Mouse (Mus musculus) heart, embryonic 14.5 days (tissue): ENCODE measurements around the gene Epn2. TPM values are rescaled to one million over a fixed set of nuclear protein-coding genes. Genes with fewer than 3 reads are reported as not detected.

Experiments
- ATAC-seq: fragments of 200-750 bp; cut with Nextera tagmentation; 2 replicates; pipeline ENCODE4 v1.8.0; 2017; ENCODE audit warnings: low read depth, moderate TSS enrichment; ENCODE audit not compliant: insufficient number of reproducible peaks, insufficient read depth, low FRiP score
- H3K27ac ChIP-seq, 2 experiments: fragments of 200-500 bp in 1 of 2; fragments of 300-500 bp in 1 of 2; sonication (generic) in 1 of 2; replicated peaks in 1 of 2; 2 replicates each; pipeline ENCODE4 v1.5.1; 2012 to 2014; ENCODE audit warnings: low read depth in 2 of 2, low read length in 2 of 2, control low read depth in 1 of 2, mild to moderate bottlenecking in 1 of 2, mixed read lengths in 1 of 2; ENCODE audit not compliant: control insufficient read depth in 1 of 2, insufficient read depth in 1 of 2
- H3K27me3 ChIP-seq: fragments of 300-500 bp; sonication (generic); 2 replicates; pipeline ENCODE4 v1.6.1; 2014; ENCODE audit warnings: mild to moderate bottlenecking, low read length, control low read depth; ENCODE audit not compliant: control insufficient read depth, insufficient read depth
- H3K36me3 ChIP-seq: fragments of 300-500 bp; sonication (generic); 2 replicates; pipeline ENCODE4 v1.6.1; 2014; ENCODE audit warnings: mild to moderate bottlenecking, control low read depth, low read length, mixed read lengths; ENCODE audit not compliant: control insufficient read depth, insufficient read depth
- H3K4me1 ChIP-seq, 2 experiments: fragments of 200-500 bp in 1 of 2; fragments of 300-500 bp in 1 of 2; sonication (generic) in 1 of 2; 2 replicates each; pipeline ENCODE4 v1.6.1; 2012 to 2014; ENCODE audit warnings: low read length in 2 of 2, control low read depth in 1 of 2, mixed read lengths in 1 of 2; ENCODE audit not compliant: control insufficient read depth in 2 of 2, insufficient read depth in 2 of 2
- H3K4me2 ChIP-seq: fragments of 300-500 bp; sonication (generic); 2 replicates; pipeline ENCODE4 v1.6.1; 2014; ENCODE audit warnings: mild to moderate bottlenecking, low read length
- H3K4me3 ChIP-seq, 2 experiments: fragments of 200-500 bp in 1 of 2; fragments of 300-500 bp in 1 of 2; sonication (generic) in 1 of 2; 2 replicates each; pipeline ENCODE4 v1.5.1; 2012 to 2014; ENCODE audit warnings: low read length in 2 of 2, mild to moderate bottlenecking in 2 of 2, control low read depth in 1 of 2, low read depth in 1 of 2, moderate library complexity in 1 of 2; ENCODE audit not compliant: control insufficient read depth in 1 of 2, insufficient read depth in 1 of 2
- H3K9ac ChIP-seq: fragments of 300-500 bp; sonication (generic); 2 replicates; pipeline ENCODE4 v1.6.1; 2014; ENCODE audit warnings: mild to moderate bottlenecking, low read length
- H3K9me3 ChIP-seq: fragments of 300-500 bp; sonication (generic); 2 replicates; pipeline ENCODE4 v1.6.1; 2016; ENCODE audit warnings: low read length, control low read depth; ENCODE audit not compliant: control insufficient read depth
- WGBS: fragments of 180-500 bp; shearing (Covaris S2); extraction: QIAGEN DNeasy Blood & Tissue Kit; methylation state at CpG from one replicate; pipeline ENCODE4 v1.1.7; 2014; 5-methylcytosine and 5-hydroxymethylcytosine counted together
- polyA plus RNA-seq: library from polyadenylated mRNA; unstranded; fragments of >200 nt; fragmentation: Nextera tagmentation; extraction: Ambion mirVana; gene quantifications from 2 replicates; pipeline ENCODE4 v1.2.1, GENCODE M21; 2014

Gene Epn2
- polyA plus RNA-seq, 1 experiment from 2014 or later: 23.9 TPM

GRCm38 (mm10) chr11:61470880-61471279, 108.6 kb downstream of the Epn2 start:
- Histone ChIP-seq H3K9me3 (peaks cover 4% of the 10 kb centered on the region; the same call in 1 of the 2 replicates), H3K4me3 (no peak overlapping the region), H3K27ac (no peak overlapping the region), H3K36me3 (no peaks in the 10 kb centered on the region), H3K4me2 (no peak overlapping the region), H3K27me3 (no peaks in the 10 kb centered on the region), H3K4me1 (no peaks in the 10 kb centered on the region), H3K9ac (no peak overlapping the region)
- no peak for ATAC-seq

- H3K27ac ChIP-seq: no peak overlapping the region
- no peak for ATAC-seq
- H3K4me2 ChIP-seq: no peak overlapping the region
- no peaks in the 10 kb centered on the region for H3K27me3 ChIP-seq
- no peaks in the 10 kb centered on the region for H3K36me3 ChIP-seq
- H3K9me3 ChIP-seq: peaks cover 4% of the 10 kb centered on the region; the same call in 1 of the 2 replicates
- H3K4me1 ChIP-seq: no peaks in the 10 kb centered on the region
- 69% methylated on average over 7 of the region's 7 CpGs for WGBS
- H3K4me3 ChIP-seq: no peak overlapping the region
- H3K9ac ChIP-seq: no peak overlapping the region
Measured at GRCm38 (mm10) chr11:61469317-61469917, 110.1 kb downstream of the Epn2 start.

GRCm38 (mm10) chr11:61468534-61468933, 111.0 kb downstream of the Epn2 start:
- Histone ChIP-seq H3K36me3 (no peaks in the 10 kb centered on the region), H3K9ac (no peak overlapping the region), H3K4me3 (no peak overlapping the region), H3K4me1 (no peaks in the 10 kb centered on the region), H3K4me2 (no peak overlapping the region), H3K9me3 (peaks cover 4% of the 10 kb centered on the region; the same call in 1 of the 2 replicates), H3K27me3 (no peaks in the 10 kb centered on the region), H3K27ac (no peak overlapping the region)
- WGBS: 57% methylated on average over 4 of the region's 4 CpGs
- no peak for ATAC-seq

Other genes starting within 250 kb of the Epn2 start
- gene Slc47a2, start 236.8 kb downstream of the Epn2 start, polyA plus RNA-seq: 0.35 TPM in 1 of 2 replicates, not detected in the other
- 22.0 and 25.3 TPM in 2 replicates for gene Slc47a1, start 201.3 kb downstream of the Epn2 start, polyA plus RNA-seq
- gene Rnf112, start 125.6 kb downstream of the Epn2 start, polyA plus RNA-seq: 0.15 TPM in 1 of 2 replicates, not detected in the other
- 123 and 146 TPM in 2 replicates for gene Mfap4, start 94.3 kb downstream of the Epn2 start, polyA plus RNA-seq
- gene Mapk7, start 85.3 kb downstream of the Epn2 start, polyA plus RNA-seq: 18.6 and 23.2 TPM in 2 replicates
- gene B9d1, start 74.5 kb downstream of the Epn2 start, polyA plus RNA-seq: 13.3 and 15.3 TPM in 2 replicates
- gene Grap, start 73.6 kb upstream of the Epn2 start, polyA plus RNA-seq: 7.4 and 10.3 TPM in 2 replicates
- gene Fam83g, start 104.4 kb upstream of the Epn2 start, polyA plus RNA-seq: 0.58 and 0.93 TPM in 2 replicates
- 0.13 TPM in 1 of 2 replicates, not detected in the other for gene Slc5a10, start 141.1 kb upstream of the Epn2 start, polyA plus RNA-seq
- gene Prpsap2, start 182.4 kb upstream of the Epn2 start, polyA plus RNA-seq: 13.7 and 15.5 TPM in 2 replicates